Mouse (Mus musculus) mouse embryonic stem cell (cell line): Measurements from ENCODE around the gene Oasl1.

ENCODE experiments used
- in situ Hi-C, 2 experiments: fragments of 300-500 bp; cut with MboI; formaldehyde crosslinking; loops; 1 replicate in 1 of 2; 3 replicates in 1 of 2; pipeline ENCODE4 v1.14.3; 2019 to 2020; ENCODE audit warnings: low sequenced_read_pairs in 2 of 2, low pct_unique_long_range_greater_than_20kb in 1 of 2, mixed read lengths in 1 of 2; ENCODE audit not compliant: unreplicated experiment in 1 of 2

The Oasl1 gene

DNA sequence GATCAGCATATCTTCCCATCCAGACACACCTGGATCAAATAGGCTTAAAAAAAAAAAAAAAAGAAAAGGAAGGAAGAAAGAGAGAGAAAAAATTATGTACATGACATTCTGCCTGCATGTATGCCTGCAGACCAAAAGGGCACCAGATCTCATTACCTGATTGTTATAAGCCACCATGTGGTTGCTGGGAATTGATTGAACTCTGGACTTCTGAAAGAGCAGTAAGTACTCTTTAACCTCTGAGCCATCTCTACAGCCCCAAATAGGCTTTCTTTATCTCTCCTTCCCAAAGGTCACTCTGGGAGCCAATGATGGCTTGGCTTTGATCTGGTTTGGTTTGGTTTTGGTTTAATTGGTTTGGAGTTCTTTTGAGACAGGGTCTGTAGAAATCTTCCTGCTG is 62.0 kb downstream of the Oasl1 start:
- in situ Hi-C loops: loop anchor here in 1 of 2 experiments (25.0 kb wide), 1 partner anchor 252 kb away; the partner anchor contains the start of gene Pop5
